Mouse (Mus musculus) stomach, postnatal 0 days (tissue): ENCODE measurements around the gene Alox12b.

Experiments used
- CTCF ChIP-seq: IDR thresholded peaks from 2 replicates; pipeline ENCODE4 v1.5.1; 2016; ENCODE audit warnings: antibody characterized with exemption, low read depth, mild to moderate bottlenecking, moderate library complexity
- EP300 ChIP-seq: optimal IDR thresholded peaks from 2 replicates; pipeline ENCODE3; 2016; ENCODE audit warnings: antibody characterized with exemption

- TF ChIP-seq CTCF (no peak), EP300 (no peak)
These were observed 3.0 kb upstream of the Alox12b start for GRCm38 (mm10) chr11:69153831-69154230.
